Mouse (Mus musculus): ENCODE measurements around the gene Pygb. TPM values are rescaled to one million over a fixed set of nuclear protein-coding genes. Genes with fewer than 3 reads are reported as not detected.

Pygb gene
- polyA plus RNA-seq, 1 experiment from 2014 or later, result 38.9 TPM

DNA sequence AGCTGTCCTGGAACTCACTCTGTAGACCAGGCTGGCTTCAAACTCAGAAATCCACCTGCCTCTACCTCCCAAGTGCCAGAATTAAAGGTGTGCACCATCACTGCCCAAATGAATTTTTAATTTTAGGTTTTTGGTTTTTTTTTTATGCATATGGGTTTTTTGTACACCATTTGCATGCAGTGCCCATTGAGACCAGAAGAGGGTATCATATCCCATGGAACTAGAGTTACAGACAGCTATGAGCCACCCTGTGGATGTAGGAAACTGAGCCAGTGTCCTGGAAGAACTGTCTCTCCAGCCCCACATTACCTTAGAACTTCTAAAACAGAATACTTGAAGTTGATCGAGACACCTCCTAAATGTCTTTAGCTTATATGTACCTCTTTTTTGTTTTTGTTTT, 16.5 kb downstream of the Pygb start:
- H3K4me2 ChIP-seq (ENCODE audit: low read depth, low read length), result no peak overlapping the region
- no peaks in the 10 kb centered on the region for H3K9me3 ChIP-seq (replicated peaks; ENCODE audit: control insufficient read depth, low read length)
- no peaks in the 10 kb centered on the region for H3K4me1 ChIP-seq (ENCODE audit: control insufficient read depth, insufficient read depth, low read length)
- H3K36me3 ChIP-seq (replicated peaks; ENCODE audit: control insufficient read depth, insufficient read depth, low read depth, low read length), result no peaks in the 10 kb centered on the region
- H3K4me3 ChIP-seq (ENCODE audit: low read depth, low read length), result no peak overlapping the region
- no peaks in the 10 kb centered on the region for H3K27me3 ChIP-seq (ENCODE audit: control insufficient read depth, insufficient read depth, low read length)
- WGBS, result 82% methylated on average over 1 of the region's 1 CpGs
- ATAC-seq (replicated peaks; ENCODE audit: insufficient number of reproducible peaks, low FRiP score, low TSS enrichment, low read depth), result no peak
- peak; percentile 16 for DNase-seq (ENCODE audit: low spot score)
- H3K27ac ChIP-seq (replicated peaks; ENCODE audit: low read depth, low read length), result no peak overlapping the region
- no peak overlapping the region for H3K9ac ChIP-seq (replicated peaks; ENCODE audit: low read length)

GRCm38 (mm10) chr2:150808381-150808780, 21.8 kb downstream of the Pygb start:
- DNase-seq (ENCODE audit: low spot score) (no peak), ATAC-seq (replicated peaks; ENCODE audit: insufficient number of reproducible peaks, low FRiP score, low TSS enrichment, low read depth) (no peak)
- Histone ChIP-seq H3K4me3 (ENCODE audit: low read depth, low read length) (no peak overlapping the region), H3K27ac (replicated peaks; ENCODE audit: low read depth, low read length) (no peak overlapping the region), H3K9ac (replicated peaks; ENCODE audit: low read length) (no peak overlapping the region), H3K36me3 (replicated peaks; ENCODE audit: control insufficient read depth, insufficient read depth, low read depth, low read length) (no peaks in the 10 kb centered on the region; the same call in 1 of the 2 replicates), H3K9me3 (replicated peaks; ENCODE audit: control insufficient read depth, low read length) (no peaks in the 10 kb centered on the region), H3K4me2 (ENCODE audit: low read depth, low read length) (no peak overlapping the region), H3K27me3 (ENCODE audit: control insufficient read depth, insufficient read depth, low read length) (no peaks in the 10 kb centered on the region), H3K4me1 (ENCODE audit: control insufficient read depth, insufficient read depth, low read length) (no peaks in the 10 kb centered on the region)
- WGBS, result 89% methylated on average over 6 of the region's 6 CpGs

- 95% methylated on average over 6 of the region's 6 CpGs for WGBS
- Histone ChIP-seq H3K27ac (replicated peaks; ENCODE audit: low read depth, low read length) (no peak overlapping the region), H3K4me2 (ENCODE audit: low read depth, low read length) (no peak overlapping the region), H3K36me3 (replicated peaks; ENCODE audit: control insufficient read depth, insufficient read depth, low read depth, low read length) (no peaks in the 10 kb centered on the region; the same call in 1 of the 2 replicates), H3K9ac (replicated peaks; ENCODE audit: low read length) (no peak overlapping the region), H3K4me1 (ENCODE audit: control insufficient read depth, insufficient read depth, low read length) (no peaks in the 10 kb centered on the region), H3K4me3 (ENCODE audit: low read depth, low read length) (no peak overlapping the region), H3K9me3 (replicated peaks; ENCODE audit: control insufficient read depth, low read length) (no peaks in the 10 kb centered on the region), H3K27me3 (ENCODE audit: control insufficient read depth, insufficient read depth, low read length) (no peaks in the 10 kb centered on the region)
- ATAC-seq (replicated peaks; ENCODE audit: insufficient number of reproducible peaks, low FRiP score, low TSS enrichment, low read depth) (no peak), DNase-seq (ENCODE audit: low spot score) (no peak)
Observed at GRCm38 (mm10) chr2:150808812-150809211, 22.3 kb downstream of the Pygb start.

GRCm38 (mm10) chr2:150810603-150811002, 24.1 kb downstream of the Pygb start:
- no peaks in the 10 kb centered on the region; the same call in 1 of the 2 replicates for H3K36me3 ChIP-seq (replicated peaks; ENCODE audit: control insufficient read depth, insufficient read depth, low read depth, low read length)
- no peak overlapping the region for H3K27ac ChIP-seq (replicated peaks; ENCODE audit: low read depth, low read length)
- no peak overlapping the region for H3K4me3 ChIP-seq (ENCODE audit: low read depth, low read length)
- 82% methylated on average over 5 of the region's 5 CpGs for WGBS
- no peak overlapping the region for H3K9ac ChIP-seq (replicated peaks; ENCODE audit: low read length)
- H3K27me3 ChIP-seq (ENCODE audit: control insufficient read depth, insufficient read depth, low read length), result no peaks in the 10 kb centered on the region
- no peak for DNase-seq (ENCODE audit: low spot score)
- H3K4me1 ChIP-seq (ENCODE audit: control insufficient read depth, insufficient read depth, low read length), result no peaks in the 10 kb centered on the region
- ATAC-seq (replicated peaks; ENCODE audit: insufficient number of reproducible peaks, low FRiP score, low TSS enrichment, low read depth), result no peak
- no peak overlapping the region for H3K4me2 ChIP-seq (ENCODE audit: low read depth, low read length)
- no peaks in the 10 kb centered on the region for H3K9me3 ChIP-seq (replicated peaks; ENCODE audit: control insufficient read depth, low read length)

- Histone ChIP-seq H3K4me2 (ENCODE audit: low read depth, low read length) (no peak overlapping the region), H3K36me3 (replicated peaks; ENCODE audit: control insufficient read depth, insufficient read depth, low read depth, low read length) (no peaks in the 10 kb centered on the region; the same call in 1 of the 2 replicates), H3K27me3 (ENCODE audit: control insufficient read depth, insufficient read depth, low read length) (no peaks in the 10 kb centered on the region), H3K4me1 (ENCODE audit: control insufficient read depth, insufficient read depth, low read length) (no peaks in the 10 kb centered on the region), H3K9ac (replicated peaks; ENCODE audit: low read length) (no peak overlapping the region), H3K4me3 (ENCODE audit: low read depth, low read length) (no peak overlapping the region), H3K27ac (replicated peaks; ENCODE audit: low read depth, low read length) (no peak overlapping the region), H3K9me3 (replicated peaks; ENCODE audit: control insufficient read depth, low read length) (no peaks in the 10 kb centered on the region)
- ATAC-seq (replicated peaks; ENCODE audit: insufficient number of reproducible peaks, low FRiP score, low TSS enrichment, low read depth), result no peak
- DNase-seq (ENCODE audit: low spot score), result no peak
- WGBS, result 90% methylated on average over 6 of the region's 6 CpGs
Observed at GRCm38 (mm10) chr2:150812816-150813215, 26.3 kb downstream of the Pygb start.

GRCm38 (mm10) chr2:150816676-150817402, 30.3 kb downstream of the Pygb start:
- H3K4me1 ChIP-seq (ENCODE audit: control insufficient read depth, insufficient read depth, low read length), result no peaks in the 10 kb centered on the region
- no peak overlapping the region for H3K9ac ChIP-seq (replicated peaks; ENCODE audit: low read length)
- no peak overlapping the region for H3K4me2 ChIP-seq (ENCODE audit: low read depth, low read length)
- no peak overlapping the region for H3K4me3 ChIP-seq (ENCODE audit: low read depth, low read length)
- H3K36me3 ChIP-seq (replicated peaks; ENCODE audit: control insufficient read depth, insufficient read depth, low read depth, low read length), result no peaks in the 10 kb centered on the region; the same call in none of the 2 replicates
- no peak overlapping the region for H3K27ac ChIP-seq (replicated peaks; ENCODE audit: low read depth, low read length)
- DNase-seq (ENCODE audit: low spot score) (no peak), ATAC-seq (replicated peaks; ENCODE audit: insufficient number of reproducible peaks, low FRiP score, low TSS enrichment, low read depth) (no peak)
- H3K9me3 ChIP-seq (replicated peaks; ENCODE audit: control insufficient read depth, low read length), result no peaks in the 10 kb centered on the region
- no peaks in the 10 kb centered on the region for H3K27me3 ChIP-seq (ENCODE audit: control insufficient read depth, insufficient read depth, low read length)
- 88% methylated on average over 18 of the region's 18 CpGs for WGBS

DNA sequence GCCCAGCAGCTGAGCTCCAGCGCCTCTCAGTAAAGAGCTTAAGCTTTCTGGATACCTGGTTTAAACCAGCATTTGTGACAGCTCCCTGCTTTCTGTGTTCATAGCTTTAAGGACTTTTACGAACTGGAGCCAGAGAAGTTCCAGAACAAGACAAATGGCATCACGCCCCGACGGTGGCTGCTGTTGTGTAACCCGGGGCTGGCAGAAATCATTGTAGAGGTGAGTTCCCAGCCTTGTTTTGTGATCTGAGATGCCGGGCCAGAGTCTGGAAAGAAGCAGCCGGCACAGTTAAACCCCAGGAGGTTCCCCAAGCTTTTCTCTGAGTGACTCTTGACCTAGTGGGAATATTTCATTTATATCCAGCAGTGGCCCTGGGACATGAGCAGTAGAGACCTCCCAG, 32.2 kb downstream of the Pygb start:
- H3K27me3 ChIP-seq (ENCODE audit: control insufficient read depth, insufficient read depth, low read length), result no peaks in the 10 kb centered on the region
- WGBS, result 92% methylated on average over 8 of the region's 8 CpGs

DNA sequence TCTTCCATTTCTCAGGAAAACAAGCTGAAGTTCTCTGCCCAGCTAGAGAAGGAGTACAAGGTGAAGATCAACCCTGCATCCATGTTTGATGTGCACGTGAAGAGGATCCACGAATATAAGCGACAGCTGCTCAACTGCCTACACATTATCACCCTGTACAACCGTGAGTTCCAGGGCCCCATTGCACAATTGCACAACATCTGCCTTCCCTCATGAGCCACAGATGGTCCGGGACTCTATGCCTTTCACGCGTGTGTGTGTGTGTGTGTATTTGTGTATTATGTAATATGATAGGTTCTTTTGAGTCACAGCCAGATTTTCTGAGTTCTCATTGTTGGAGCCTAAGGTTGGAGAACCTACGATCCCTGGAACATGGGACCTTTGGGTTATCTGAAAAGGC, 34.2 kb downstream of the Pygb start:
- Histone ChIP-seq H3K27ac (replicated peaks; ENCODE audit: low read depth, low read length) (no peak overlapping the region), H3K4me3 (ENCODE audit: low read depth, low read length) (no peak overlapping the region), H3K9me3 (replicated peaks; ENCODE audit: control insufficient read depth, low read length) (no peaks in the 10 kb centered on the region), H3K36me3 (replicated peaks; ENCODE audit: control insufficient read depth, insufficient read depth, low read depth, low read length) (no peaks in the 10 kb centered on the region; the same call in none of the 2 replicates), H3K4me2 (ENCODE audit: low read depth, low read length) (no peak overlapping the region), H3K27me3 (ENCODE audit: control insufficient read depth, insufficient read depth, low read length) (no peaks in the 10 kb centered on the region), H3K9ac (replicated peaks; ENCODE audit: low read length) (no peak overlapping the region), H3K4me1 (ENCODE audit: control insufficient read depth, insufficient read depth, low read length) (no peaks in the 10 kb centered on the region)
- 92% methylated on average over 8 of the region's 8 CpGs for WGBS
- no peak for ATAC-seq (replicated peaks; ENCODE audit: insufficient number of reproducible peaks, low FRiP score, low TSS enrichment, low read depth)
- DNase-seq (ENCODE audit: low spot score), result no peak

More for the DNA sequence above, 32.2 kb downstream of the Pygb start:
- Histone ChIP-seq H3K9ac (replicated peaks; ENCODE audit: low read length) (no peak overlapping the region), H3K27ac (replicated peaks; ENCODE audit: low read depth, low read length) (no peak overlapping the region), H3K36me3 (replicated peaks; ENCODE audit: control insufficient read depth, insufficient read depth, low read depth, low read length) (no peaks in the 10 kb centered on the region; the same call in none of the 2 replicates), H3K9me3 (replicated peaks; ENCODE audit: control insufficient read depth, low read length) (no peaks in the 10 kb centered on the region), H3K4me2 (ENCODE audit: low read depth, low read length) (no peak overlapping the region), H3K4me3 (ENCODE audit: low read depth, low read length) (no peak overlapping the region), H3K4me1 (ENCODE audit: control insufficient read depth, insufficient read depth, low read length) (no peaks in the 10 kb centered on the region)
- DNase-seq (ENCODE audit: low spot score) (no peak), ATAC-seq (replicated peaks; ENCODE audit: insufficient number of reproducible peaks, low FRiP score, low TSS enrichment, low read depth) (no peak)

Measured in embryonic facial prominence, embryonic 11.5 days (tissue).